Mouse (Mus musculus) embryo, embryonic 9.5 days (tissue): ENCODE measurements around the gene Klc1.

Experiments used
- DNase-seq: peaks from one replicate; pipeline ENCODE4 v3.0.0-alpha.2; 2017; ENCODE audit errors: extremely low spot score

Klc1 gene

DNA sequence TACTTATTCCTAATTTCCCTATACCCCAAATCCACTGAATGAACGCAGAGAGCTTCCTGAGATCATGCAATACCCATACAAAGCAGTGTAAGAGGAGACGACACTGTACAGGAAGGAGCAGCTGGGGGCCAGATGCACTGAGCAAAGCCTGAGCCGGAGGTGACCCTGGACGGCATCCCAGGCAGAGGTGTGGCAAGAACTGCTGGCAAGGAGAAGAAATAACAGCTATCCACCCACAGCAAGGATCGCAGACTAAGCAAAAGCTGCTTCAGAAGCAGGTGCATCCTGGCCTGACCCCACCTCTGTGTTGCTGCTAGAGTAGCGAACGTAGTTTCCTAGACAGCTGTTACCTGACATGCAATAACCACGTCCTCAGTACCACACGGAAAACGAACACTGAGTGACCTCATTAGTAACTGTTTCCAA lies 94.4 kb downstream of the Klc1 start:
- no peak for DNase-seq

GRCm38 (mm10) chr12:111853546-111853945 lies 94.9 kb downstream of the Klc1 start:
- no peak for DNase-seq

GRCm38 (mm10) chr12:111855448-111855847 lies 96.8 kb downstream of the Klc1 start:
- DNase-seq, result no peak
